Mouse (Mus musculus): ENCODE measurements around the gene Cacng1. TPM values are rescaled to one million over a fixed set of nuclear protein-coding genes. Genes with fewer than 3 reads are reported as not detected.

Gene Cacng1
- polyA plus RNA-seq, 1 experiment from 2014 or later = not detected

- Histone ChIP-seq H3K36me3 (no peaks in the 10 kb centered on the region), H3K4me2 (no peak overlapping the region), H3K9ac (no peak overlapping the region), H3K9me3 (replicated peaks) (no peaks in the 10 kb centered on the region), H3K4me3 (no peak overlapping the region), H3K27me3 (replicated peaks) (no peaks in the 10 kb centered on the region), H3K27ac (ENCODE audit: poor library complexity, severe bottlenecking) (no peak overlapping the region), H3K4me1 (replicated peaks) (no peaks in the 10 kb centered on the region)
- no peak for ATAC-seq (ENCODE audit: insufficient number of reproducible peaks, low FRiP score)
- WGBS = 76% methylated on average over 7 of the region's 7 CpGs
These were observed 17.8 kb upstream of the Cacng1 start for GRCm38 (mm10) chr11:107734133-107734532.

GRCm38 (mm10) chr11:107731498-107731897 is 15.2 kb upstream of the Cacng1 start:
- no peak for ATAC-seq (ENCODE audit: insufficient number of reproducible peaks, low FRiP score)
- Histone ChIP-seq H3K36me3 (no peaks in the 10 kb centered on the region), H3K9me3 (replicated peaks) (no peaks in the 10 kb centered on the region), H3K4me2 (no peak overlapping the region), H3K27ac (ENCODE audit: poor library complexity, severe bottlenecking) (no peak overlapping the region), H3K4me3 (no peak overlapping the region), H3K9ac (no peak overlapping the region), H3K4me1 (replicated peaks) (no peaks in the 10 kb centered on the region), H3K27me3 (replicated peaks) (no peaks in the 10 kb centered on the region)
- WGBS = 68% methylated on average over 5 of the region's 5 CpGs

GRCm38 (mm10) chr11:107730940-107731339 is 14.6 kb upstream of the Cacng1 start:
- no peak overlapping the region for H3K9ac ChIP-seq
- no peaks in the 10 kb centered on the region for H3K4me1 ChIP-seq (replicated peaks)
- WGBS = 72% methylated on average over 4 of the region's 4 CpGs
- no peak overlapping the region for H3K27ac ChIP-seq (ENCODE audit: poor library complexity, severe bottlenecking)
- no peak for ATAC-seq (ENCODE audit: insufficient number of reproducible peaks, low FRiP score)
- H3K36me3 ChIP-seq = no peaks in the 10 kb centered on the region
- no peaks in the 10 kb centered on the region for H3K27me3 ChIP-seq (replicated peaks)
- no peak overlapping the region for H3K4me2 ChIP-seq
- H3K4me3 ChIP-seq = no peak overlapping the region
- H3K9me3 ChIP-seq (replicated peaks) = no peaks in the 10 kb centered on the region

DNA sequence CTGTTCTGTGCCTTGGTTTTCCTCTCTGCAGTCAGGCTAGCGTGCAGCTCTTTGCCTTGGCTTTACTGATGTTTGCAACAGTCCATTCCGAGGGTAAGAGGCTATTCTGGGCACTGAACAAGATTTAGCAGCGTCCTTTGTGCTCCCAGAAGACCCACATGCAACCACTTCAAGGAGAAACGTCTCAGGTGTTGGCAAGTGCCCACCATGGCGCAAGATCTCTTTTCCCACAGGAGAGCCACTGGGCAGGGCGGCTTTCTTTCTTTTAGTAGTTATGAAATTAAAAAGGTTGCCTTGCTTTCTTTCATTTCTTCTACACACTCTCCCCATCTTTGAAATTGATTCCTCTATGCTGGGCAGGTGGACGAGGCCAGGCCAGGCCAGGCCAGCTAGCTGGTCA is 12.8 kb upstream of the Cacng1 start:
- no peak for ATAC-seq (ENCODE audit: insufficient number of reproducible peaks, low FRiP score)
- Histone ChIP-seq H3K4me3 (no peak overlapping the region), H3K9me3 (replicated peaks) (no peaks in the 10 kb centered on the region), H3K9ac (no peak overlapping the region), H3K4me1 (replicated peaks) (no peaks in the 10 kb centered on the region), H3K4me2 (no peak overlapping the region), H3K27ac (ENCODE audit: poor library complexity, severe bottlenecking) (no peak overlapping the region), H3K27me3 (replicated peaks) (no peaks in the 10 kb centered on the region), H3K36me3 (no peaks in the 10 kb centered on the region)
- WGBS = 75% methylated on average over 7 of the region's 7 CpGs

DNA sequence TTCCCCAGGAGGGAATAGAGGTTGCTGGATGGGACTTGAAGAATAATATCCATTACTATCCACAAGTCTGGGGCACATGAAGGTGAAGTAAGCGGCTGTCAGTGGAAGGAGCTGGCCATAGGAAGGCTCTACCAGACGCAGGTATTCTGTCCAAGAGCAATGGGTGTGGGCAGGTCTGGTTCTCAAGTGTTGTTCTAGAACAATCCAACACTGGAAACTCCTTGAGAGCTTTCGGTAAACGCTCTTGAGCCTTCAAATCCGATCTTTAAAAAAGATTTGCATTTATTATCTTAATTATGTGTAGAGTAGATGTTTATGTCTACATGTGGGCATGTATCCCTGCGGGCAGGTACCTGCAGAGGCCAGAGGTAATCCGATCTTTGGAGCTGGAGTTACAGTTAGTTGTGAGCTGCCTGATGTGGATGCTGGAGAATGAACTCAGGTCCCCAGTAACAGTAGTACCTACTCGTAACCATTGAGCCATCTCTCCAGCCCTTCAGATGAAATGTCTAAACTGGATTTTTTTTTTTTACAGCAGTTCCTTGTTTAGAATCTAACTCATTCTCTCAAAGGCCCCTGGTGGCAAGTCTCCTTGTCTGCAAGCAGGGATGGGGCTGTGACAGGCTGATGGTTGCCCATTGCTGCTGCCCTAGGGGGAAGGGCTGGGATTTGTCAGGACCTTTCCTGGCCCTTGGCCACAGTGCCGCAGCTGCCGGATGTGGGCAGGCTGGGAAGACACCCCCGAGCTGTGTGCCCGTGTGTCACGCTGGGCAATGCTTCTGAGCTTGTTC is 11.9 kb upstream of the Cacng1 start:
- H3K4me2 ChIP-seq = no peak overlapping the region
- no peaks in the 10 kb centered on the region for H3K27me3 ChIP-seq (replicated peaks)
- H3K4me3 ChIP-seq = no peak overlapping the region
- H3K36me3 ChIP-seq = no peaks in the 10 kb centered on the region
- 72% methylated on average over 13 of the region's 13 CpGs for WGBS
- H3K4me1 ChIP-seq (replicated peaks) = no peaks in the 10 kb centered on the region
- H3K9me3 ChIP-seq (replicated peaks) = no peaks in the 10 kb centered on the region
- H3K27ac ChIP-seq (ENCODE audit: poor library complexity, severe bottlenecking) = no peak overlapping the region
- H3K9ac ChIP-seq = no peak overlapping the region
- no peak for ATAC-seq (ENCODE audit: insufficient number of reproducible peaks, low FRiP score)

- ATAC-seq (ENCODE audit: insufficient number of reproducible peaks, low FRiP score) = no peak
- Histone ChIP-seq H3K9me3 (replicated peaks) (peaks cover 8% of the 10 kb centered on the region), H3K9ac (no peak overlapping the region), H3K4me1 (replicated peaks) (no peaks in the 10 kb centered on the region), H3K4me2 (no peak overlapping the region), H3K27ac (ENCODE audit: poor library complexity, severe bottlenecking) (no peak overlapping the region), H3K27me3 (replicated peaks) (no peaks in the 10 kb centered on the region), H3K4me3 (no peak overlapping the region), H3K36me3 (no peaks in the 10 kb centered on the region)
- WGBS = 83% methylated on average over 8 of the region's 8 CpGs
These were observed 8.3 kb upstream of the Cacng1 start for GRCm38 (mm10) chr11:107724603-107725002.

- WGBS = 82% methylated on average over 7 of the region's 7 CpGs
- Histone ChIP-seq H3K27me3 (replicated peaks) (no peaks in the 10 kb centered on the region), H3K4me3 (no peak overlapping the region)
These were observed 4.7 kb upstream of the Cacng1 start for GRCm38 (mm10) chr11:107721057-107721456.

DNA sequence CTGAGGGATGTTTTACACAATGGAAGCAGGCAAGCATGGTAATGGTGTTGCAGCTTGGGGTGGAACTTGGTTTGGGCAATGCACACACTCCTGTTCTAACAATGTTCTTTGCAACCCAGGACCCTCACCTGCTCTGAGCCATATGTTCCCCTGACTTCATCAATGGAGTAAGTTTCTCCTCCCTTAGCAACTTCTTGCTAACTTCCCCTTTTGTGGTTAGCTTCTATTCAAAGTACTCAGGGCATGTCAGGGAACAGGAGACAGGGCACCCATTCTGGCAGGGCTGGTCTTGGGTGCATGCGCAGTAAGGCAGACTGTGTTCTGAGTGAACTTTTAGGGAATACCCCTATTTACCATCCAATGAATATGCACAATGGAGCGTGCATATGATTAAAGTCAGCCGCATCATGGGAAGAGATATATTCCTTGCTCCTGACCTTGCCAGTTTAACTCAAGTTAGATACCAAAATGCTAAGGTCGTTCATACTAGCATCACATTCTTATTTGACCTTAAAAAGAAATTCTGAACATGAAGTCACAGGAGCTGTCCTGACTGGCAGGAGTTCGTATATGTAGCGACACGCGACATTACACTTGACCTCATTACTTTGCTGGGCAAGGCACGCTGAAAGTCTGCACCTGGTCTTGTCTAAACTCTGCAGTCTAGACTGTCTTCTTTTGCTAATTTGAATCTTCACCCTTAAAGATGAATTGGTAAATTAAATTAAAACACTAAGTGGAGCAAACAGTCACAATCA is 4.1 kb upstream of the Cacng1 start:
- H3K4me3 ChIP-seq = no peak overlapping the region
- H3K4me2 ChIP-seq = no peak overlapping the region
- 86% methylated on average over 9 of the region's 9 CpGs for WGBS
- H3K27me3 ChIP-seq (replicated peaks) = no peaks in the 10 kb centered on the region
- no peak overlapping the region for H3K9ac ChIP-seq
- no peak for ATAC-seq (ENCODE audit: insufficient number of reproducible peaks, low FRiP score)
- H3K4me1 ChIP-seq (replicated peaks) = no peaks in the 10 kb centered on the region
- H3K36me3 ChIP-seq = no peaks in the 10 kb centered on the region
- H3K27ac ChIP-seq (ENCODE audit: poor library complexity, severe bottlenecking) = no peak overlapping the region
- H3K9me3 ChIP-seq (replicated peaks) = peaks cover 16% of the 10 kb centered on the region

More at GRCm38 (mm10) chr11:107721057-107721456, 4.7 kb upstream of the Cacng1 start:
- no peak overlapping the region for H3K4me2 ChIP-seq
- no peak overlapping the region for H3K9ac ChIP-seq
- no peak for ATAC-seq (ENCODE audit: insufficient number of reproducible peaks, low FRiP score)
- no peak overlapping the region for H3K27ac ChIP-seq (ENCODE audit: poor library complexity, severe bottlenecking)
- H3K36me3 ChIP-seq = no peaks in the 10 kb centered on the region
- H3K9me3 ChIP-seq (replicated peaks) = peaks cover 16% of the 10 kb centered on the region
- no peaks in the 10 kb centered on the region for H3K4me1 ChIP-seq (replicated peaks)

DNA sequence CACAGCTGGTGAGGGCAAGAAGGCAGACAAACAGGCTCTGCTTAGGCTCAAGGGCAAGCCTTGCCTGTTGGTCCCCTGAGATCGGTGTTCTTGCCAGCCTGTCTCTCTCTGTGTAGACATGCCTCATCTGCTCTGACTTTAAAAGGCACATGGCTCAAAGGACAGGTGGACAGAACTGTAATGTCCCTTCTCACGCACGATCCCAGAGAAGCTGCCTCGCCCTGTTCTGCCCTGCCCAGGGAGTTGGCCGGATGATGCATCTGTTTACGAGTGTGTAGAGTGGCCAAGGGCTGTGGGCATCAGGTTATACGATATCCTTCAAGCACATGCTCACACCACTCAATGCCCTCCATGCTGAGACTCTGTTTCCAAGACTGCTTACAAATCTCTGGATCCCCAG is 2.0 kb downstream of the Cacng1 start:
- Histone ChIP-seq H3K9ac (no peak overlapping the region), H3K36me3 (no peaks in the 10 kb centered on the region), H3K4me3 (no peak overlapping the region), H3K27me3 (replicated peaks) (no peaks in the 10 kb centered on the region), H3K9me3 (replicated peaks) (peaks cover 8% of the 10 kb centered on the region), H3K4me1 (replicated peaks) (peaks cover 7% of the 10 kb centered on the region; the same call in 1 of the 2 replicates), H3K27ac (ENCODE audit: poor library complexity, severe bottlenecking) (no peak overlapping the region), H3K4me2 (no peak overlapping the region)
- no peak for ATAC-seq (ENCODE audit: insufficient number of reproducible peaks, low FRiP score)
- WGBS = 80% methylated on average over 7 of the region's 7 CpGs

GRCm38 (mm10) chr11:107710379-107710778 is 5.9 kb downstream of the Cacng1 start:
- peaks cover 5% of the 10 kb centered on the region; the same call in 1 of the 2 replicates for H3K27me3 ChIP-seq (replicated peaks)
- WGBS = 60% methylated on average over 3 of the region's 3 CpGs
- H3K9ac ChIP-seq = no peak overlapping the region
- peaks cover 11% of the 10 kb centered on the region; the same call in 1 of the 2 replicates for H3K4me1 ChIP-seq (replicated peaks)
- ATAC-seq (ENCODE audit: insufficient number of reproducible peaks, low FRiP score) = no peak
- no peaks in the 10 kb centered on the region for H3K36me3 ChIP-seq
- H3K4me2 ChIP-seq = no peak overlapping the region
- no peaks in the 10 kb centered on the region for H3K9me3 ChIP-seq (replicated peaks)
- H3K4me3 ChIP-seq = no peak overlapping the region
- H3K27ac ChIP-seq (ENCODE audit: poor library complexity, severe bottlenecking) = no peak overlapping the region

- Histone ChIP-seq H3K27ac (ENCODE audit: poor library complexity, severe bottlenecking) (no peak overlapping the region), H3K36me3 (no peaks in the 10 kb centered on the region), H3K4me3 (no peak overlapping the region), H3K4me1 (replicated peaks) (peaks cover 11% of the 10 kb centered on the region; the same call in 1 of the 2 replicates), H3K27me3 (replicated peaks) (peaks cover 10% of the 10 kb centered on the region; the same call in 1 of the 2 replicates), H3K9ac (no peak overlapping the region), H3K9me3 (replicated peaks) (no peaks in the 10 kb centered on the region), H3K4me2 (no peak overlapping the region)
- 77% methylated on average over 20 of the region's 20 CpGs for WGBS
- no peak for ATAC-seq (ENCODE audit: insufficient number of reproducible peaks, low FRiP score)
These were observed 8.3 kb downstream of the Cacng1 start for GRCm38 (mm10) chr11:107707897-107708610.
